ENCODE assay signal across 1 mouse cellular context in genomic region chr10:128092506-128093495, GRCm38 (mm10).
TF ChIP-seq lines count a peak whose summit lies in the region.

No protein-coding gene starts in this region.

TF ChIP-seq in C2C12, 6 proteins besides CTCF, POLR2A, EP300 and RAD21 (continued from another document):
- no peak for TF ChIP-seq MYOG (IDR thresholded peaks at IDR 0.05; ENCODE audit: control insufficient read depth, extremely low read depth, insufficient read length)
- TF ChIP-seq FOSL1 (IDR thresholded peaks at IDR 0.05; ENCODE audit: insufficient read depth, low read length, poor library complexity, severe bottlenecking) = no peak
- no peak for TF ChIP-seq MAX (IDR thresholded peaks at IDR 0.05)
